Mouse (Mus musculus) R1 (cell line): ENCODE results near the gene Angptl8.
A peak's percentile ranks its signal among the peaks of the same experiment; 100 is the strongest.
"Not testable (repeated sequence)": the region's sequence is repeated elsewhere in the genome, so short reads cannot be mapped to it uniquely, and the experiment has no call there.

Source experiments
- DNase-seq: peaks from one replicate; pipeline ENCODE4 v3.0.0-alpha.2; 2018; ENCODE audit warnings: low read depth, low spot score

Gene Angptl8

GRCm38 (mm10) chr9:21835258-21835912 lies at the start of gene Angptl8:
Gene Angptl8 (plus strand): TSS chr9:21835510.
- DNase-seq, result no peak

- not testable (repeated sequence) for DNase-seq
These were observed 49.0 kb upstream of the Angptl8 start for GRCm38 (mm10) chr9:21786309-21786708.

- peak; percentile 96 for DNase-seq
These were observed 48.4 kb upstream of the Angptl8 start for GRCm38 (mm10) chr9:21786906-21787305.

- DNase-seq, result peak; percentile 38
These were observed 47.7 kb upstream of the Angptl8 start for GRCm38 (mm10) chr9:21787654-21788053.

GRCm38 (mm10) chr9:21788234-21788633 lies 47.1 kb upstream of the Angptl8 start:
- DNase-seq, result no peak

GRCm38 (mm10) chr9:21791861-21792260 lies 43.4 kb upstream of the Angptl8 start:
- no peak for DNase-seq

GRCm38 (mm10) chr9:21792644-21793043 lies 42.7 kb upstream of the Angptl8 start:
- no peak for DNase-seq

GRCm38 (mm10) chr9:21793507-21793906 lies 41.8 kb upstream of the Angptl8 start:
- not testable (repeated sequence) for DNase-seq

- no peak for DNase-seq
These were observed 40.9 kb upstream of the Angptl8 start for GRCm38 (mm10) chr9:21794344-21794834.

- no peak for DNase-seq
These were observed 40.4 kb upstream of the Angptl8 start for GRCm38 (mm10) chr9:21794925-21795324.

- DNase-seq, result no peak
These were observed 39.7 kb upstream of the Angptl8 start for GRCm38 (mm10) chr9:21795579-21795978.

GRCm38 (mm10) chr9:21796259-21796658 lies 39.1 kb upstream of the Angptl8 start:
- no peak for DNase-seq

- no peak for DNase-seq
These were observed 38.4 kb upstream of the Angptl8 start for GRCm38 (mm10) chr9:21796919-21797318.

GRCm38 (mm10) chr9:21797921-21798344 lies 37.4 kb upstream of the Angptl8 start:
- peak; percentile 84 for DNase-seq

- peak; percentile 83 for DNase-seq
These were observed 36.8 kb upstream of the Angptl8 start, which contains the start of gene Kank2 for GRCm38 (mm10) chr9:21798345-21799009. Gene Kank2 (minus strand): TSS chr9:21798744.

GRCm38 (mm10) chr9:21799010-21799350 lies 36.3 kb upstream of the Angptl8 start:
- peak; percentile 81 for DNase-seq

- no peak for DNase-seq
These were observed 34.2 kb upstream of the Angptl8 start for GRCm38 (mm10) chr9:21801121-21801520.

GRCm38 (mm10) chr9:21801591-21801990 lies 33.7 kb upstream of the Angptl8 start:
- no peak for DNase-seq

GRCm38 (mm10) chr9:21803986-21804644 lies 31.2 kb upstream of the Angptl8 start:
- peak; percentile 85 for DNase-seq

- no peak for DNase-seq
These were observed 28.9 kb upstream of the Angptl8 start for GRCm38 (mm10) chr9:21806363-21806762.

GRCm38 (mm10) chr9:21806976-21807375 lies 28.3 kb upstream of the Angptl8 start:
- DNase-seq, result no peak

GRCm38 (mm10) chr9:21808561-21808960 lies 26.7 kb upstream of the Angptl8 start:
- DNase-seq, result peak; percentile 71
